Mouse (Mus musculus): ENCODE data around the gene Fam234b. TPM values are rescaled to one million over a fixed set of nuclear protein-coding genes. Genes with fewer than 3 reads are reported as not detected.

The Fam234b gene
- polyA plus RNA-seq, 1 experiment: 6.3 TPM

- Histone ChIP-seq H3K4me3 (no peak overlapping the region), H3ac (ENCODE audit: control insufficient read depth, insufficient read length) (no peak overlapping the region), H3K79me2 (ENCODE audit: control insufficient read depth, insufficient read depth) (no peaks in the 10 kb centered on the region), H3K36me3 (ENCODE audit: control insufficient read depth, insufficient read depth) (no peaks in the 10 kb centered on the region), H3K27me3 (ENCODE audit: control insufficient read depth, insufficient read depth, insufficient read length) (no peaks in the 10 kb centered on the region), H3K4me2 (ENCODE audit: low read depth) (no peak overlapping the region)
- TF ChIP-seq TCF3 (IDR thresholded peaks at IDR 0.05; ENCODE audit: insufficient read length, low read depth) (no peak), CEBPB (IDR thresholded peaks at IDR 0.05; ENCODE audit: insufficient read depth, poor library complexity, severe bottlenecking) (0 out of 2 replicates have a peak, but pooled peaks have one; percentile 19)
These were observed 5.9 kb upstream of the Fam234b start for GRCm38 (mm10) chr6:135191906-135192305.

GRCm38 (mm10) chr6:135192993-135193392 is 4.8 kb upstream of the Fam234b start:
- no peak overlapping the region for H3K4me2 ChIP-seq (ENCODE audit: low read depth)

GRCm38 (mm10) chr6:135193733-135194132 is 4.0 kb upstream of the Fam234b start:
- Histone ChIP-seq H3K4me3 (no peak overlapping the region), H3ac (ENCODE audit: control insufficient read depth, insufficient read length) (no peak overlapping the region), H3K79me2 (ENCODE audit: control insufficient read depth, insufficient read depth) (no peaks in the 10 kb centered on the region), H3K4me2 (ENCODE audit: low read depth) (no peak overlapping the region), H3K27me3 (ENCODE audit: control insufficient read depth, insufficient read depth, insufficient read length) (no peaks in the 10 kb centered on the region), H3K36me3 (ENCODE audit: control insufficient read depth, insufficient read depth) (no peaks in the 10 kb centered on the region)
- TF ChIP-seq TCF12 (IDR thresholded peaks at IDR 0.05; ENCODE audit: insufficient read depth, poor library complexity, severe bottlenecking) (no peak), CEBPB (IDR thresholded peaks at IDR 0.05; ENCODE audit: insufficient read depth, poor library complexity, severe bottlenecking) (no peak), E2F4 (IDR thresholded peaks at IDR 0.05; ENCODE audit: insufficient read depth) (no peak), POLR2A (IDR thresholded peaks at IDR 0.05; ENCODE audit: insufficient read length, low read depth) (no peak), USF1 (IDR thresholded peaks at IDR 0.05; ENCODE audit: low read depth) (no peak), MYOG (IDR thresholded peaks at IDR 0.05; ENCODE audit: control insufficient read depth in 1 of 3, insufficient read depth in 1 of 3, insufficient read length in 2 of 3, low read depth in 2 of 3) (no peak), MYOD1 (IDR thresholded peaks at IDR 0.05; ENCODE audit: control insufficient read depth in 1 of 3, insufficient read length in 2 of 3, low read depth in 2 of 3) (no peak), REST (IDR thresholded peaks at IDR 0.05; ENCODE audit: insufficient read depth, insufficient read length) (no peak), TCF3 (IDR thresholded peaks at IDR 0.05; ENCODE audit: insufficient read length, low read depth) (no peak), MAX (IDR thresholded peaks at IDR 0.05; ENCODE audit: low read depth) (no peak)

More at GRCm38 (mm10) chr6:135192993-135193392, 4.8 kb upstream of the Fam234b start:
- no peak for TF ChIP-seq MAX (IDR thresholded peaks at IDR 0.05; ENCODE audit: low read depth)
- no peak for TF ChIP-seq E2F4 (IDR thresholded peaks at IDR 0.05; ENCODE audit: insufficient read depth)
- no peak for TF ChIP-seq TCF3 (IDR thresholded peaks at IDR 0.05; ENCODE audit: insufficient read length, low read depth)
- no peak for TF ChIP-seq MYOG (IDR thresholded peaks at IDR 0.05; ENCODE audit: control insufficient read depth in 1 of 3, insufficient read depth in 1 of 3, insufficient read length in 2 of 3, low read depth in 2 of 3)
- TF ChIP-seq CEBPB (IDR thresholded peaks at IDR 0.05; ENCODE audit: insufficient read depth, poor library complexity, severe bottlenecking): no peak
- no peak for TF ChIP-seq MYOD1 (IDR thresholded peaks at IDR 0.05; ENCODE audit: control insufficient read depth in 1 of 3, insufficient read length in 2 of 3, low read depth in 2 of 3)
- no peak for TF ChIP-seq TCF12 (IDR thresholded peaks at IDR 0.05; ENCODE audit: insufficient read depth, poor library complexity, severe bottlenecking)
- no peak for TF ChIP-seq SRF (IDR thresholded peaks at IDR 0.05; ENCODE audit: control insufficient read depth, insufficient read length, low read depth)
- no peak for TF ChIP-seq POLR2AphosphoS2 (IDR thresholded peaks at IDR 0.05; ENCODE audit: insufficient read length, low read depth)
- TF ChIP-seq POLR2A (IDR thresholded peaks at IDR 0.05; ENCODE audit: insufficient read length, low read depth): no peak
- TF ChIP-seq USF1 (IDR thresholded peaks at IDR 0.05; ENCODE audit: low read depth): no peak
- no peak for TF ChIP-seq REST (IDR thresholded peaks at IDR 0.05; ENCODE audit: insufficient read depth, insufficient read length)
- H3K79me2 ChIP-seq (ENCODE audit: control insufficient read depth, insufficient read depth): no peaks in the 10 kb centered on the region
- no peak overlapping the region for H3ac ChIP-seq (ENCODE audit: control insufficient read depth, insufficient read length)
- H3K36me3 ChIP-seq (ENCODE audit: control insufficient read depth, insufficient read depth): no peaks in the 10 kb centered on the region
- no peak overlapping the region for H3K4me3 ChIP-seq
- H3K27me3 ChIP-seq (ENCODE audit: control insufficient read depth, insufficient read depth, insufficient read length): no peaks in the 10 kb centered on the region

- Histone ChIP-seq H3K4me3 (no peak overlapping the region), H3ac (ENCODE audit: control insufficient read depth, insufficient read length) (no peak overlapping the region), H3K27me3 (ENCODE audit: control insufficient read depth, insufficient read depth, insufficient read length) (no peaks in the 10 kb centered on the region), H3K4me2 (ENCODE audit: low read depth) (no peak overlapping the region), H3K79me2 (ENCODE audit: control insufficient read depth, insufficient read depth) (no peaks in the 10 kb centered on the region), H3K36me3 (ENCODE audit: control insufficient read depth, insufficient read depth) (no peaks in the 10 kb centered on the region)
- TF ChIP-seq MYOG (IDR thresholded peaks at IDR 0.05; ENCODE audit: control insufficient read depth in 1 of 3, insufficient read depth in 1 of 3, insufficient read length in 2 of 3, low read depth in 2 of 3): no peak
- TF ChIP-seq CEBPB (IDR thresholded peaks at IDR 0.05; ENCODE audit: insufficient read depth, poor library complexity, severe bottlenecking): no peak
- no peak for TF ChIP-seq USF1 (IDR thresholded peaks at IDR 0.05; ENCODE audit: low read depth)
- TF ChIP-seq SRF (IDR thresholded peaks at IDR 0.05; ENCODE audit: control insufficient read depth, insufficient read length, low read depth): no peak
- TF ChIP-seq E2F4 (IDR thresholded peaks at IDR 0.05; ENCODE audit: insufficient read depth): no peak
- TF ChIP-seq TCF3 (IDR thresholded peaks at IDR 0.05; ENCODE audit: insufficient read length, low read depth): no peak
- no peak for TF ChIP-seq REST (IDR thresholded peaks at IDR 0.05; ENCODE audit: insufficient read depth, insufficient read length)
These were observed 2.9 kb upstream of the Fam234b start for GRCm38 (mm10) chr6:135194907-135195306.

DNA sequence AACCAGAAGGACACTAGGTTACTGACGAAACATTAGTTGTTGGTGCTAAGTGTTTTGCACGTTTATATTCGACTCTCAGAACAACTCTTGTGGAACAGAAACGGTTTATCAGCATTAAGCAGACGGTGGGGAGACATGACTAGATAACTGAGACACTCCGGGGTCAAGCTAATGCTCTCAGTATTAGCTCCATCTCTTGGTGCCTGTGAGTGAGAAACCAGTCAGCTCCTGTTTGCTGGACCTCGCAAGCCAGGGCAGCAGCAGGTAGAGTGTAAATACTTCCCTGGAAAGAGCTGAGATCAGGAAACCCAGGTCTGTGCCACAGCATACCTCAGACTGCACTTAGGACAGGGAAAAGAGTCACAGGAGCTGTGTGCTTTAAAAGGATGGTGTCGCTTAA is 1.1 kb upstream of the Fam234b start:
- H3ac ChIP-seq (ENCODE audit: control insufficient read depth, insufficient read length): no peak overlapping the region
- no peaks in the 10 kb centered on the region for H3K79me2 ChIP-seq (ENCODE audit: control insufficient read depth, insufficient read depth)
- no peak overlapping the region for H3K4me2 ChIP-seq (ENCODE audit: low read depth)
- no peak overlapping the region for H3K4me3 ChIP-seq
- TF ChIP-seq TCF12 (IDR thresholded peaks at IDR 0.05; ENCODE audit: insufficient read depth, poor library complexity, severe bottlenecking): no peak
- TF ChIP-seq CEBPB (IDR thresholded peaks at IDR 0.05; ENCODE audit: insufficient read depth, poor library complexity, severe bottlenecking): no peak
- no peak for TF ChIP-seq REST (IDR thresholded peaks at IDR 0.05; ENCODE audit: insufficient read depth, insufficient read length)
- no peak for TF ChIP-seq POLR2A (IDR thresholded peaks at IDR 0.05; ENCODE audit: insufficient read length, low read depth)
- TF ChIP-seq POLR2AphosphoS2 (IDR thresholded peaks at IDR 0.05; ENCODE audit: insufficient read length, low read depth): no peak
- TF ChIP-seq USF1 (IDR thresholded peaks at IDR 0.05; ENCODE audit: low read depth): no peak
- TF ChIP-seq MYOG (IDR thresholded peaks at IDR 0.05; ENCODE audit: control insufficient read depth in 1 of 3, insufficient read depth in 1 of 3, insufficient read length in 2 of 3, low read depth in 2 of 3): no peak
- no peak for TF ChIP-seq SRF (IDR thresholded peaks at IDR 0.05; ENCODE audit: control insufficient read depth, insufficient read length, low read depth)
- no peak for TF ChIP-seq E2F4 (IDR thresholded peaks at IDR 0.05; ENCODE audit: insufficient read depth)
- TF ChIP-seq MYOD1 (IDR thresholded peaks at IDR 0.05; ENCODE audit: control insufficient read depth in 1 of 3, insufficient read length in 2 of 3, low read depth in 2 of 3): no peak
- no peak for TF ChIP-seq TCF3 (IDR thresholded peaks at IDR 0.05; ENCODE audit: insufficient read length, low read depth)
- no peaks in the 10 kb centered on the region for H3K36me3 ChIP-seq (ENCODE audit: control insufficient read depth, insufficient read depth)
- H3K27me3 ChIP-seq (ENCODE audit: control insufficient read depth, insufficient read depth, insufficient read length): no peaks in the 10 kb centered on the region

Measured in myocyte (in vitro differentiated cells).